Mouse (Mus musculus) heart, embryonic 12.5 days (tissue): Measurements from ENCODE around the gene Prkca. TPM values are rescaled to one million over a fixed set of nuclear protein-coding genes. Genes with fewer than 3 reads are reported as not detected.

Experiments used
- ATAC-seq: fragments of 200-750 bp; cut with Nextera tagmentation; 2 replicates; pipeline ENCODE4 v1.8.0; 2017; ENCODE audit warnings: moderate TSS enrichment, moderate library complexity; ENCODE audit not compliant: insufficient number of reproducible peaks, low FRiP score
- H3K27ac ChIP-seq: fragments of 300-500 bp; sonication (generic); 2 replicates; pipeline ENCODE4 v1.5.1; 2016; ENCODE audit warnings: mild to moderate bottlenecking, moderate library complexity; ENCODE audit not compliant: poor library complexity, severe bottlenecking
- H3K27me3 ChIP-seq: fragments of 300-500 bp; sonication (generic); replicated peaks from 2 replicates; pipeline ENCODE4 v1.6.1; 2016; ENCODE audit warnings: mild to moderate bottlenecking, moderate library complexity
- H3K36me3 ChIP-seq: fragments of 300-500 bp; sonication (generic); 2 replicates; pipeline ENCODE4 v1.6.1; 2016; ENCODE audit warnings: mild to moderate bottlenecking, moderate library complexity
- H3K4me1 ChIP-seq: fragments of 300-500 bp; sonication (generic); replicated peaks from 2 replicates; pipeline ENCODE4 v1.6.1; 2016; ENCODE audit warnings: mild to moderate bottlenecking
- H3K4me2 ChIP-seq: fragments of 300-500 bp; sonication (generic); 2 replicates; pipeline ENCODE4 v1.6.1; 2016; ENCODE audit warnings: mild to moderate bottlenecking, moderate library complexity
- H3K4me3 ChIP-seq: fragments of 300-500 bp; sonication (generic); 2 replicates; pipeline ENCODE4 v1.5.1; 2016; ENCODE audit warnings: mild to moderate bottlenecking
- H3K9ac ChIP-seq: fragments of 300-500 bp; sonication (generic); 2 replicates; pipeline ENCODE4 v1.6.1; 2016; ENCODE audit warnings: mild to moderate bottlenecking, moderate library complexity
- H3K9me3 ChIP-seq: fragments of 300-500 bp; sonication (generic); replicated peaks from 2 replicates; pipeline ENCODE4 v1.6.1; 2016; ENCODE audit warnings: mild to moderate bottlenecking, moderate library complexity
- WGBS: fragments of 180-500 bp; shearing (Covaris S2); methylation state at CpG from one replicate; pipeline ENCODE4 v1.1.7; 2016; 5-methylcytosine and 5-hydroxymethylcytosine counted together
- polyA plus RNA-seq: library from polyadenylated mRNA; unstranded; fragments of >200 nt; fragmentation: Nextera tagmentation; extraction: Ambion mirVana; gene quantifications from 2 replicates; pipeline ENCODE4 v1.2.1, GENCODE M21; 2016

Gene Prkca
- polyA plus RNA-seq, 1 experiment from 2014 or later = 18.8 TPM

GRCm38 (mm10) chr11:108135407-108136159, 208.1 kb downstream of the Prkca start:
- no peaks in the 10 kb centered on the region for H3K9me3 ChIP-seq
- no peak overlapping the region for H3K4me2 ChIP-seq
- H3K4me1 ChIP-seq = peaks cover 29% of the 10 kb centered on the region
- no peaks in the 10 kb centered on the region for H3K27me3 ChIP-seq
- H3K36me3 ChIP-seq = no peaks in the 10 kb centered on the region
- no peak for ATAC-seq
- H3K27ac ChIP-seq = peak overlapping the region; percentile 76
- 22% methylated on average over 4 of the region's 4 CpGs for WGBS
- H3K9ac ChIP-seq = 0 out of 2 replicates have a peak overlapping the region, but pooled peaks have one; percentile 17
- no peak overlapping the region for H3K4me3 ChIP-seq

DNA sequence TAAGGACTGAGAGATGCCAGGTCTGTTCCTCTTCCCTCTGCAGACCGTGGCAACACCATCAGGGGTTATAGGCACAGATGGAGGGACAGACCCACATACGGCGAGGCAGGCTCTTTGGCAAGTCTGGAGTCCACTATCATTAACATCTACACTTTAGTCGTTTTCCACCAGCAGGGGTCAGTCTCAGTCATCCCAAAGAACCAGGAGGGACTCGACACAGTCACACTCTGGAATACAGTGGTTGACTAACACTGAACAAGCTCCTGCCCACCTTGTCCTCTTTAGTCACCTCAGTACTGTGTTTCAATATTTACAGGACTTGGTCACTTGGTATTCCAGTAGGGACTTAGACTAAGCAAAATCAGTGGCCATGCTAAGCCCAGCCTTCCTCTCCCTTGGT, 215.1 kb downstream of the Prkca start:
- Histone ChIP-seq H3K9ac (no peak overlapping the region), H3K27ac (no peak overlapping the region), H3K36me3 (no peaks in the 10 kb centered on the region), H3K4me3 (no peak overlapping the region), H3K4me2 (no peak overlapping the region), H3K9me3 (no peaks in the 10 kb centered on the region), H3K4me1 (peaks cover 42% of the 10 kb centered on the region), H3K27me3 (no peaks in the 10 kb centered on the region)
- ATAC-seq = no peak
- WGBS = 40% methylated on average over 5 of the region's 5 CpGs

DNA sequence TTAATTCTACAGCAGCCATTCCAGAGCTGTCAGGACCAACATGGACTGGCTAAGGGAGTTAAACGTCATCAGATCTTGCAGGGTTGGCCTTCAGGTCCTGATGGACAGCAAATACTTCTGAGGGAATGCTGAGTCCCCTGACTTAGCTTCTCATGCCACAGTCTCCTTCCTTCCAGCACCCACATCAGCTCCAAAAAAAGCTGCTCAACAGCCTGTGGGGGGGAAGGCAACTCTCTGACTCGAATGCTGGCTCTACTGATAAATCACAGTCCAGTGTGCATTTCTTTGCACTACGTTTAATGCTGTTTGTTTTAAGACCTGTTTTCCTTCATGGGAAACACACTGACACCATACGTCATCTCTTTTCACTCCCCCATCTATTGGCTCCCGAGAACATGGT, 215.8 kb downstream of the Prkca start:
- Histone ChIP-seq H3K9me3 (no peaks in the 10 kb centered on the region), H3K27ac (no peak overlapping the region), H3K27me3 (no peaks in the 10 kb centered on the region), H3K36me3 (no peaks in the 10 kb centered on the region), H3K9ac (no peak overlapping the region), H3K4me3 (no peak overlapping the region), H3K4me2 (no peak overlapping the region), H3K4me1 (peaks cover 46% of the 10 kb centered on the region)
- WGBS = 47% methylated on average over 5 of the region's 5 CpGs
- no peak for ATAC-seq

- 80% methylated on average over 7 of the region's 7 CpGs for WGBS
- Histone ChIP-seq H3K36me3 (no peaks in the 10 kb centered on the region), H3K4me2 (no peak overlapping the region), H3K27me3 (no peaks in the 10 kb centered on the region), H3K4me1 (peaks cover 44% of the 10 kb centered on the region), H3K4me3 (no peak overlapping the region), H3K9ac (no peak overlapping the region), H3K27ac (no peak overlapping the region), H3K9me3 (no peaks in the 10 kb centered on the region)
- ATAC-seq = no peak
Measured at GRCm38 (mm10) chr11:108122486-108122885, 221.2 kb downstream of the Prkca start.

- no peaks in the 10 kb centered on the region for H3K27me3 ChIP-seq
- 79% methylated on average over 5 of the region's 5 CpGs for WGBS
- no peak overlapping the region for H3K4me2 ChIP-seq
- H3K4me3 ChIP-seq = no peak overlapping the region
- H3K4me1 ChIP-seq = peaks cover 35% of the 10 kb centered on the region
- H3K9ac ChIP-seq = no peak overlapping the region
- H3K36me3 ChIP-seq = no peaks in the 10 kb centered on the region
- no peaks in the 10 kb centered on the region for H3K9me3 ChIP-seq
- H3K27ac ChIP-seq = no peak overlapping the region
- ATAC-seq = no peak
Measured at GRCm38 (mm10) chr11:108120708-108121107, 223.0 kb downstream of the Prkca start.

DNA sequence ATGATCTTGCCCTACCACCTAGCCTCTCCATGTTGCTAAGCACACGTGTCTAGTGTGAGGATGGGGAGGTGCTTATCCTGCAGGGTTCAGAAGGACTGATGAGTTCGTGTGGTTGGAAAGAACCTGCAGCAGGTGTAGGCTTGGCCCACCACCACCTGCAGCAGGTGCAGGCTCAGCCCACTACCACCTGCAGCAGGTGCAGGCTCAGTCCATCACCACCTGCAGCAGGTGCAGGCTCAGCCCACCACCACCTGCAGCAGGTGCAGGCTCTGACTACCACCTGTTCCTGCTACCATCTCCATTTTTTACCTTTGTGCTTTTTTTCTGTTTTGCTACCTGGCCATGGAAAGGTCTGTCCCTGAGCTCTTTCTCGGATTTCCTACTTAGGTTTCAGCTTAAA, 223.9 kb downstream of the Prkca start:
- H3K9me3 ChIP-seq = no peaks in the 10 kb centered on the region
- H3K27me3 ChIP-seq = no peaks in the 10 kb centered on the region
- H3K4me1 ChIP-seq = peaks cover 28% of the 10 kb centered on the region
- no peak overlapping the region for H3K9ac ChIP-seq
- H3K27ac ChIP-seq = no peak overlapping the region
- H3K4me3 ChIP-seq = no peak overlapping the region
- 90% methylated on average over 3 of the region's 3 CpGs for WGBS
- no peak for ATAC-seq
- no peaks in the 10 kb centered on the region for H3K36me3 ChIP-seq
- no peak overlapping the region for H3K4me2 ChIP-seq

DNA sequence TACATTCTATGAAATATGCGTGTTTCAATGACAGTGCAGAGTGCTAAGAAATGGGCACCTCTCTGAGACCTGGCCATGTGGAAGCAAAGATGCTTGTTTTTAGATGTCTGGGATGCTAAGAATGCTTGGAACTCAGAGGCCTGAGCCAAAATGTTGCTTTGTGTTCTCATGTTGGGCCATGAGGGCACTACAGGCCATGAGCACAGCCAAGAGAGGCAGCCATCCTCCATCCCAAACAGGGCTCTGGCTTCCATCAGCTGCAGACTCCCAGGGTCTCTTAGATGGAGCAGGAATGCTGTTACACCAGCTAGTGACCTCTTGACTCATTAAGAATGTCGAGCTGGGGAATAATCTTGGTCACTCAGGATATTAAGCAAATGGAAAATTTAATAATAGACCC, 224.9 kb downstream of the Prkca start:
- Histone ChIP-seq H3K9me3 (no peaks in the 10 kb centered on the region), H3K4me3 (no peak overlapping the region), H3K36me3 (no peaks in the 10 kb centered on the region), H3K9ac (no peak overlapping the region), H3K27me3 (no peaks in the 10 kb centered on the region), H3K27ac (peak overlapping the region; percentile 23), H3K4me2 (no peak overlapping the region), H3K4me1 (peaks cover 22% of the 10 kb centered on the region)
- ATAC-seq = no peak
- WGBS = 53% methylated on average over 2 of the region's 2 CpGs

DNA sequence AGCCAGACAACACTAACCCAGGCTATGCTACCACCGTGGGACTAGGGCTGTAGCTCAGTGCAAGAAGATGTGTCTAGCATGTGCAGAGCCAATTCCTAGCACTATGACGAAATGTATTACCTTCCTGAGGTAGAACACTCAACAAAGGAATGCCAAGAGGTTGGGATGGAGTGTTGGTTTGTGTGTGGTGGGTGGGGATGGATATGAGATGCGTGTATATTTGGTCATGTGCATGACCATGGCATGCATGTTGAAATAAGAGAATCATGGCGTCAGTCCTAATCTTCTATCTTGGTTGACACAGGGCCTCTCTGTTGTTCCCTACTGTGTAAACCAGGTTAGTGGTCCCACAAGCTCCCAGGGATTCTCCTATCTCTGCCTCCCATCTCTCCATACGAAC, 225.5 kb downstream of the Prkca start:
- Histone ChIP-seq H3K4me3 (no peak overlapping the region), H3K27ac (peak overlapping the region; percentile 23; the same call in 1 of the 2 replicates), H3K9me3 (no peaks in the 10 kb centered on the region), H3K4me1 (peaks cover 16% of the 10 kb centered on the region), H3K27me3 (no peaks in the 10 kb centered on the region), H3K4me2 (no peak overlapping the region), H3K36me3 (no peaks in the 10 kb centered on the region), H3K9ac (no peak overlapping the region)
- WGBS = 86% methylated on average over 5 of the region's 5 CpGs
- ATAC-seq = no peak

DNA sequence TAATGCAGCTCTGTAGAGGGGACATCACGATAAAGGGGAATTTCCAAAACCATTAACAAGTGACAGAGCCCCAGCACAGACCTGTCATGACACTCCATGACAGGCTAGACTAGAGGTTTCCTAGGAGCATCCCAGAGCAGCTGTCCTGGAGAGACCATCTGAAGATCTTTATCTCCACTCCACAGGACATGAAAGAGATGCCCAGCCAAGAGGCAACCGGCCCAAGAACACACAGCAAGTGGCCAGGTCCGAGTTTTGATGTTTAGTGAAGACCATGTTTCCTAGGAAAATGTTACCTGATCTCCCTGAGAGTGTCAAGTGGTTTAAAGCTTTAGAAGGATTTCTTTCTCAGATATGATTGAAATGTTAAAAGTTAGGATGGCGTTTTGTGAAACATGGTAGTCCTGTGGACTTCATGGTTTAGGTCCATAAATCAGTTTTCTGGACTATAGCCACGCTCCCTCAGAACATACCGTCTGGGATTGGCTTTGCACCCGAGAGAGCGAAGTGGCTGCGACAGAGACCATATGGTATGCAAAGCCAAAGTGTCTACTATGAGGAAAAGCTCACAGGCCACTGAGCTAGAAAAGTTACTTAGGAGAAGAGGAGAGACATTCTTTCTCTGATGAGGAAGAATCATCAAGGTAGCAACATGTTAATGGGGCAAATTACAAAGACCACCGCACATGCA, 226.2 kb downstream of the Prkca start:
- WGBS = 86% methylated on average over 10 of the region's 10 CpGs
- Histone ChIP-seq H3K36me3 (no peaks in the 10 kb centered on the region), H3K9me3 (no peaks in the 10 kb centered on the region), H3K27me3 (no peaks in the 10 kb centered on the region), H3K4me2 (no peak overlapping the region), H3K27ac (no peak overlapping the region), H3K4me3 (no peak overlapping the region), H3K4me1 (peaks cover 16% of the 10 kb centered on the region), H3K9ac (no peak overlapping the region)
- ATAC-seq = no peak

DNA sequence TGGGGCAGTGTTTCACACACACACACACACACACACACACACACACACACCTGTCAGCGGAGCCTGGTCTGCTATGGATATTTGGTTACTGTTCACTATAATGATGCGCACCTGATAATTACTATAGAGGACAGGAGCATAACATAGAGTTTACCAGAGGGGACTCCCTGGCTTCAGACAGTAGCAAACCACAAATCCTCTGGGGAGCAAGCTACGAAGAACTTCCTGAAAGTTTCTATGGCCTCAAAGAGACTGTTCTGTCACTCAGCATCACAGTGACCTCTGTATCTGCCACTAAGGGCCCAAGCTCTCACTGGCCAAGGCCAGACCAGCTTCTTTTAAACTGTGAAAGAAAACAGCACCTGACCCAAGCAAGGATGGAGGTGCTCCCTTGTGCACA, 229.6 kb downstream of the Prkca start:
- no peak overlapping the region for H3K4me2 ChIP-seq
- H3K9ac ChIP-seq = no peak overlapping the region
- no peaks in the 10 kb centered on the region for H3K27me3 ChIP-seq
- H3K4me1 ChIP-seq = peaks cover 9% of the 10 kb centered on the region
- WGBS = 83% methylated on average over 3 of the region's 3 CpGs
- no peak for ATAC-seq
- no peaks in the 10 kb centered on the region for H3K36me3 ChIP-seq
- H3K27ac ChIP-seq = no peak overlapping the region
- no peak overlapping the region for H3K4me3 ChIP-seq
- no peaks in the 10 kb centered on the region for H3K9me3 ChIP-seq

GRCm38 (mm10) chr11:108112437-108112836, 231.3 kb downstream of the Prkca start:
- ATAC-seq = no peak
- no peak overlapping the region for H3K4me2 ChIP-seq
- H3K9me3 ChIP-seq = no peaks in the 10 kb centered on the region
- no peaks in the 10 kb centered on the region for H3K4me1 ChIP-seq
- H3K9ac ChIP-seq = no peak overlapping the region
- H3K27me3 ChIP-seq = no peaks in the 10 kb centered on the region
- H3K27ac ChIP-seq = no peak overlapping the region
- no peak overlapping the region for H3K4me3 ChIP-seq
- WGBS = 69% methylated on average over 3 of the region's 3 CpGs
- no peaks in the 10 kb centered on the region for H3K36me3 ChIP-seq
